Mouse (Mus musculus) lung, embryonic 15.5 days (tissue): ENCODE measurements around the gene Ufc1. TPM values are rescaled to one million over a fixed set of nuclear protein-coding genes. Genes with fewer than 3 reads are reported as not detected.

Source experiments
- ATAC-seq: fragments of 200-750 bp; cut with Nextera tagmentation; 2 replicates; pipeline ENCODE4 v1.8.0; 2017; ENCODE audit warnings: moderate number of reproducible peaks, borderline replicate concordance; ENCODE audit not compliant: low FRiP score, low TSS enrichment; ENCODE audit errors: extremely low read depth
- H3K27ac ChIP-seq: fragments of 300-500 bp; sonication (generic); 2 replicates; pipeline ENCODE4 v1.5.1; 2015; ENCODE audit warnings: moderate library complexity, mild to moderate bottlenecking, inconsistent platforms
- H3K27me3 ChIP-seq: fragments of 300-500 bp; sonication (generic); 2 replicates; pipeline ENCODE4 v1.6.1; 2015; ENCODE audit warnings: inconsistent platforms
- H3K36me3 ChIP-seq: fragments of 300-500 bp; sonication (generic); 2 replicates; pipeline ENCODE4 v1.6.1; 2015; ENCODE audit warnings: inconsistent platforms
- H3K4me1 ChIP-seq: fragments of 300-500 bp; sonication (generic); 2 replicates; pipeline ENCODE4 v1.6.1; 2015; ENCODE audit warnings: inconsistent platforms
- H3K4me2 ChIP-seq: fragments of 300-500 bp; sonication (generic); 2 replicates; pipeline ENCODE4 v1.6.1; 2015; ENCODE audit warnings: inconsistent platforms, mild to moderate bottlenecking, moderate library complexity
- H3K4me3 ChIP-seq: fragments of 300-500 bp; sonication (generic); 2 replicates; pipeline ENCODE4 v1.5.1; 2015; ENCODE audit warnings: mild to moderate bottlenecking, inconsistent platforms
- H3K9ac ChIP-seq: fragments of 300-500 bp; sonication (generic); 2 replicates; pipeline ENCODE4 v1.6.1; 2015; ENCODE audit warnings: inconsistent platforms
- H3K9me3 ChIP-seq: fragments of 300-500 bp; sonication (generic); 2 replicates; pipeline ENCODE4 v1.6.1; 2016; ENCODE audit warnings: inconsistent platforms
- WGBS: fragments of 180-500 bp; shearing (Covaris S2); methylation state at CpG from one replicate; pipeline ENCODE4 v1.1.7; 2015; 5-methylcytosine and 5-hydroxymethylcytosine counted together
- polyA plus RNA-seq: library from polyadenylated mRNA; unstranded; fragments of >200 nt; fragmentation: Nextera tagmentation; extraction: Ambion mirVana; gene quantifications from 2 replicates; pipeline ENCODE4 v1.2.1, GENCODE M21; 2015

Gene Ufc1
- polyA plus RNA-seq, 1 experiment from 2014 or later = 105 TPM

- no peaks in the 10 kb centered on the region for H3K27me3 ChIP-seq
- H3K4me2 ChIP-seq = no peak overlapping the region
- no peaks in the 10 kb centered on the region for H3K9me3 ChIP-seq
- peaks cover 61% of the 10 kb centered on the region for H3K36me3 ChIP-seq
- H3K4me3 ChIP-seq = no peak overlapping the region
- WGBS = 82% methylated on average over 20 of the region's 20 CpGs
- no peak overlapping the region for H3K9ac ChIP-seq
- no peak overlapping the region for H3K27ac ChIP-seq
- ATAC-seq = no peak
- H3K4me1 ChIP-seq = peaks cover 26% of the 10 kb centered on the region
Measured at GRCm38 (mm10) chr1:171285096-171285892, 9.5 kb downstream of the Ufc1 start.

- ATAC-seq = no peak
- Histone ChIP-seq H3K9me3 (no peaks in the 10 kb centered on the region), H3K27me3 (no peaks in the 10 kb centered on the region), H3K4me1 (peaks cover 34% of the 10 kb centered on the region), H3K4me3 (no peak overlapping the region), H3K27ac (no peak overlapping the region), H3K9ac (no peak overlapping the region), H3K36me3 (peaks cover 54% of the 10 kb centered on the region), H3K4me2 (no peak overlapping the region)
- WGBS = 91% methylated on average over 15 of the region's 15 CpGs
Measured at GRCm38 (mm10) chr1:171284491-171284890, 10.3 kb downstream of the Ufc1 start.

- H3K9ac ChIP-seq = no peak overlapping the region
- H3K4me3 ChIP-seq = no peak overlapping the region
- peaks cover 36% of the 10 kb centered on the region for H3K4me1 ChIP-seq
- H3K9me3 ChIP-seq = no peaks in the 10 kb centered on the region
- no peaks in the 10 kb centered on the region for H3K27me3 ChIP-seq
- 92% methylated on average over 18 of the region's 18 CpGs for WGBS
- H3K4me2 ChIP-seq = no peak overlapping the region
- H3K36me3 ChIP-seq = peaks cover 47% of the 10 kb centered on the region
- ATAC-seq = no peak
- no peak overlapping the region for H3K27ac ChIP-seq
Measured at GRCm38 (mm10) chr1:171283188-171284160, 11.3 kb downstream of the Ufc1 start.

- peak overlapping the region; percentile 88; the same call in 1 of the 2 replicates for H3K27ac ChIP-seq
- H3K4me1 ChIP-seq = peaks cover 29% of the 10 kb centered on the region
- peaks cover 52% of the 10 kb centered on the region for H3K36me3 ChIP-seq
- no peaks in the 10 kb centered on the region for H3K9me3 ChIP-seq
- no peak for ATAC-seq
- H3K27me3 ChIP-seq = no peaks in the 10 kb centered on the region
- peak overlapping the region; percentile 80; the same call in 1 of the 2 replicates for H3K4me3 ChIP-seq
- no peak overlapping the region; the same call in 1 of the 2 replicates for H3K9ac ChIP-seq
- peak overlapping the region; percentile 86 for H3K4me2 ChIP-seq
- 73% methylated on average over 18 of the region's 18 CpGs for WGBS
Measured at GRCm38 (mm10) chr1:171282086-171282805, 12.6 kb downstream of the Ufc1 start.

GRCm38 (mm10) chr1:171281528-171281923 is 13.3 kb downstream of the Ufc1 start:
- H3K27me3 ChIP-seq = no peaks in the 10 kb centered on the region
- peaks cover 58% of the 10 kb centered on the region for H3K36me3 ChIP-seq
- no peaks in the 10 kb centered on the region for H3K9me3 ChIP-seq
- peak overlapping the region; percentile 88 for H3K27ac ChIP-seq
- peak overlapping the region; percentile 59 for H3K9ac ChIP-seq
- H3K4me2 ChIP-seq = peak overlapping the region; percentile 86
- 0% methylated on average over 10 of the region's 10 CpGs for WGBS
- peaks cover 22% of the 10 kb centered on the region for H3K4me1 ChIP-seq
- peak; percentile 55 for ATAC-seq
- peak overlapping the region; percentile 80 for H3K4me3 ChIP-seq

- Histone ChIP-seq H3K4me3 (peak within 1 kb of the TSS; percentile 80), H3K27ac (peak within 1 kb of the TSS; percentile 88), H3K9me3 (no peaks in the 10 kb centered on the region), H3K27me3 (no peaks in the 10 kb centered on the region), H3K4me2 (peak within 1 kb of the TSS; percentile 86), H3K4me1 (peaks cover 18% of the 10 kb centered on the region), H3K36me3 (peaks cover 58% of the 10 kb centered on the region), H3K9ac (peak within 1 kb of the TSS; percentile 75)
- ATAC-seq = peak; percentile 97
- under 1% methylated on average over 26 of the region's 26 CpGs for WGBS
Measured at GRCm38 (mm10) chr1:171280916-171281527, 13.8 kb downstream of the Ufc1 start, which contains the start of gene Ppox. Gene Ppox (minus strand): TSS chr1:171281186.

- WGBS = under 1% methylated on average over 25 of the region's 25 CpGs
- H3K4me2 ChIP-seq = peak overlapping the region; percentile 86
- peaks cover 18% of the 10 kb centered on the region for H3K4me1 ChIP-seq
- H3K27me3 ChIP-seq = no peaks in the 10 kb centered on the region
- H3K4me3 ChIP-seq = peak overlapping the region; percentile 80
- H3K36me3 ChIP-seq = peaks cover 58% of the 10 kb centered on the region
- ATAC-seq = peak; percentile 9; the same call in 1 of the 2 replicates
- H3K9me3 ChIP-seq = no peaks in the 10 kb centered on the region
- H3K9ac ChIP-seq = peak overlapping the region; percentile 75
- H3K27ac ChIP-seq = peak overlapping the region; percentile 53
Measured at GRCm38 (mm10) chr1:171280250-171280915, 14.4 kb downstream of the Ufc1 start.

- Histone ChIP-seq H3K9me3 (no peaks in the 10 kb centered on the region), H3K27me3 (no peaks in the 10 kb centered on the region), H3K9ac (peak overlapping the region; percentile 75), H3K27ac (no peak overlapping the region), H3K4me1 (peaks cover 18% of the 10 kb centered on the region), H3K36me3 (peaks cover 57% of the 10 kb centered on the region), H3K4me2 (peak overlapping the region; percentile 86), H3K4me3 (peak overlapping the region; percentile 80)
- 51% methylated on average over 5 of the region's 5 CpGs for WGBS
- no peak for ATAC-seq
Measured at GRCm38 (mm10) chr1:171279721-171280120, 15.1 kb downstream of the Ufc1 start.

- WGBS = 81% methylated on average over 14 of the region's 14 CpGs
- ATAC-seq = no peak
- H3K4me1 ChIP-seq = peaks cover 18% of the 10 kb centered on the region
- H3K9ac ChIP-seq = no peak overlapping the region
- H3K27me3 ChIP-seq = no peaks in the 10 kb centered on the region
- peaks cover 58% of the 10 kb centered on the region for H3K36me3 ChIP-seq
- H3K4me2 ChIP-seq = peak overlapping the region; percentile 86; the same call in 1 of the 2 replicates
- H3K27ac ChIP-seq = no peak overlapping the region
- peak overlapping the region; percentile 80; the same call in 1 of the 2 replicates for H3K4me3 ChIP-seq
- no peaks in the 10 kb centered on the region for H3K9me3 ChIP-seq
Measured at GRCm38 (mm10) chr1:171279012-171279705, 15.7 kb downstream of the Ufc1 start.

- WGBS = 88% methylated on average over 8 of the region's 8 CpGs
- Histone ChIP-seq H3K27ac (no peak overlapping the region), H3K4me3 (no peak overlapping the region), H3K27me3 (no peaks in the 10 kb centered on the region), H3K4me1 (peaks cover 18% of the 10 kb centered on the region), H3K36me3 (peaks cover 61% of the 10 kb centered on the region), H3K4me2 (no peak overlapping the region), H3K9me3 (no peaks in the 10 kb centered on the region), H3K9ac (no peak overlapping the region)
- ATAC-seq = no peak
Measured at GRCm38 (mm10) chr1:171278436-171278835, 16.4 kb downstream of the Ufc1 start.
